Mouse (Mus musculus) liver, embryonic 14.5 days (tissue): ENCODE measurements around the gene Pglyrp1.

Experiments
- CTCF ChIP-seq: IDR thresholded peaks from 2 replicates; pipeline ENCODE4 v1.5.1; 2016; ENCODE audit warnings: antibody characterized with exemption, low read depth, control low read depth
- EP300 ChIP-seq: IDR thresholded peaks from 2 replicates; pipeline ENCODE4 v1.6.1; 2016; ENCODE audit warnings: antibody characterized with exemption, low read depth

DNA sequence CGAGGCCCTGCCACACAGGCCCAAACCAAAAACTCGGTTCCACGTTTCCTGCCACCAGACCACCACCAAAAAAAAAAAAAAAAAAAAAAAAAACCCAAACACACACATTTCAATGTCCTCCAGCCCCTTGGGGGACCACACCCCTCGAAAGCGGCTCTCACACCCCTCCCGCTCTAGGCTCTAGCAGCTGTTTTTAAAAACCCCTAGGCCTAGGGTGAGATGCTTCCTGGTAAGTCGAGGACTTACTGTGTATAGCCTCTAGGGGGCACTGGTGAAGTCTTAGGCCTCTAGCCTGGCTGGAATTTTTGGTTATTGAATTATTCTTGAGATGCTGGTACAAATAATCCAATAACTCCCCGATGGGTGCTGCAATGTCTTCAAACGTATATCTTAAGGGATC lies 42.5 kb upstream of the Pglyrp1 start:
- TF ChIP-seq CTCF = peak; percentile 41; the same call in 1 of the 2 replicates
- TF ChIP-seq EP300 = no peak
